Mouse (Mus musculus) CH12.LX (cell line): ENCODE measurements around the gene Rnf123. TPM values are rescaled to one million over a fixed set of nuclear protein-coding genes. Genes with fewer than 3 reads are reported as not detected.

Source experiments
- DNase-seq: peaks from one replicate; pipeline ENCODE4 v3.0.0-alpha.2; 2013; ENCODE audit errors: extremely low read depth
- H3K27ac ChIP-seq: 2 replicates; pipeline ENCODE4 v1.5.1; 2012; ENCODE audit warnings: low read depth, mild to moderate bottlenecking, control low read depth, moderate library complexity; ENCODE audit not compliant: insufficient read depth
- H3K27me3 ChIP-seq: replicated peaks from 2 replicates; pipeline ENCODE3; 2012; ENCODE audit warnings: inconsistent platforms
- H3K36me3 ChIP-seq, 2 experiments: replicated peaks in 1 of 2; 2 replicates each; pipeline versions ENCODE3 to v1.6.1; 2012; ENCODE audit warnings: inconsistent platforms in 1 of 2, low read length in 1 of 2, mild to moderate bottlenecking in 1 of 2, mixed read lengths in 1 of 2, moderate library complexity in 1 of 2; ENCODE audit not compliant: control insufficient read depth in 1 of 2, insufficient read depth in 1 of 2
- H3K4me1 ChIP-seq, 2 experiments: 2 replicates each; pipeline ENCODE4 v1.6.1; 2012; ENCODE audit warnings: inconsistent platforms in 1 of 2, moderate library complexity in 1 of 2; ENCODE audit not compliant: insufficient read depth in 2 of 2, control insufficient read depth in 1 of 2
- H3K4me2 ChIP-seq: 2 replicates; pipeline ENCODE4 v1.6.1; 2012; ENCODE audit warnings: low read depth, mild to moderate bottlenecking, control low read depth; ENCODE audit not compliant: poor library complexity, insufficient read depth, severe bottlenecking
- H3K4me3 ChIP-seq, 3 experiments: fragments of 150-350 bp in 1 of 3; sonication (generic) in 1 of 3; replicated peaks in 1 of 3; 2 replicates each; pipeline versions ENCODE3 to v1.5.1; 2011 to 2012; ENCODE audit warnings: low read depth in 2 of 3, low read length in 2 of 3, mild to moderate bottlenecking in 2 of 3, moderate library complexity in 2 of 3, control low read depth in 1 of 3, improper control_type of control experiment in 1 of 3, inconsistent platforms in 1 of 3, mixed read lengths in 1 of 3; ENCODE audit not compliant: poor library complexity in 1 of 3
- H3K79me2 ChIP-seq: replicated peaks from 2 replicates; pipeline ENCODE4 v1.6.1; 2012; ENCODE audit warnings: mild to moderate bottlenecking, moderate library complexity; ENCODE audit not compliant: control insufficient read depth, poor library complexity, insufficient read depth, severe bottlenecking; ENCODE audit errors: extremely low read depth
- H3K9ac ChIP-seq: 2 replicates; pipeline ENCODE4 v1.6.1; 2012; ENCODE audit warnings: low read depth, mild to moderate bottlenecking, control low read depth, moderate library complexity; ENCODE audit not compliant: insufficient read depth
- H3K9me3 ChIP-seq: replicated peaks from 2 replicates; pipeline ENCODE3; 2012; ENCODE audit warnings: low read length, inconsistent platforms, mixed read lengths
- ELF1 ChIP-seq: IDR thresholded peaks from 2 replicates; pipeline ENCODE4 v1.6.1; 2014; ENCODE audit warnings: low read depth, mild to moderate bottlenecking, inconsistent platforms, low read length, improper control_type of control experiment
- GABPA ChIP-seq: IDR thresholded peaks from 2 replicates; pipeline ENCODE4 v1.6.1; 2012; ENCODE audit warnings: low read depth, low read length, improper control_type of control experiment, inconsistent platforms; ENCODE audit not compliant: insufficient replicate concordance
- JUND ChIP-seq: conservative IDR thresholded peaks from 2 replicates; pipeline ENCODE4 v1.6.1; 2011; ENCODE audit warnings: low read depth, low read length, improper control_type of control experiment
- MEF2A ChIP-seq: IDR thresholded peaks from 2 replicates; pipeline ENCODE4 v1.6.1; 2014; ENCODE audit warnings: low read depth, mild to moderate bottlenecking, inconsistent platforms, low read length, improper control_type of control experiment, borderline replicate concordance
- MXI1 ChIP-seq: IDR thresholded peaks from 2 replicates; pipeline ENCODE4 v1.6.1; 2011; ENCODE audit warnings: mild to moderate bottlenecking, low read depth, low read length, improper control_type of control experiment
- MYC ChIP-seq: IDR thresholded peaks from 2 replicates; pipeline ENCODE4 v1.6.1; 2011; ENCODE audit warnings: low read depth, mild to moderate bottlenecking, improper control_type of control experiment, low read length
- NELFE ChIP-seq: IDR thresholded peaks from 2 replicates; pipeline ENCODE4 v1.6.1; 2011; ENCODE audit warnings: low read depth, low read length, improper control_type of control experiment
- NRF1 ChIP-seq: IDR thresholded peaks from 2 replicates; pipeline ENCODE4 v1.6.1; 2014; ENCODE audit warnings: low read depth, mild to moderate bottlenecking, inconsistent platforms, low read length, improper control_type of control experiment, moderate library complexity
- PAX5 ChIP-seq: IDR thresholded peaks from 2 replicates; pipeline ENCODE4 v1.6.1; 2012; ENCODE audit warnings: low read length, inconsistent platforms, mixed read lengths
- POLR2A ChIP-seq: IDR thresholded peaks from 2 replicates; pipeline ENCODE4 v1.6.1; 2011; ENCODE audit warnings: low read depth, mild to moderate bottlenecking, improper control_type of control experiment, low read length
- SMC3 ChIP-seq: IDR thresholded peaks from 2 replicates; pipeline ENCODE4 v1.6.1; 2011; ENCODE audit warnings: low read depth, low read length, improper control_type of control experiment
- USF2 ChIP-seq: conservative IDR thresholded peaks from 2 replicates; pipeline ENCODE4 v1.6.1; 2011; ENCODE audit warnings: low read depth, low read length, improper control_type of control experiment
- ZMIZ1 ChIP-seq: IDR thresholded peaks from 2 replicates; pipeline ENCODE4 v1.6.1; 2012; ENCODE audit warnings: low read depth, mild to moderate bottlenecking, inconsistent platforms, low read length, improper control_type of control experiment
- ZNF384 ChIP-seq: IDR thresholded peaks from 2 replicates; pipeline ENCODE4 v1.6.1; 2012; ENCODE audit warnings: low read depth, low read length, improper control_type of control experiment, inconsistent platforms
- dilution Hi-C: fragments of 300-500 bp; cut with MboI; formaldehyde crosslinking; loops from 2 replicates; pipeline ENCODE4 v1.14.3; 2020; ENCODE audit warnings: low sequenced_read_pairs; ENCODE audit not compliant: extremely low pct_unique_long_range_greater_than_20kb, extremely low pct_ligation_motif_present
- in situ Hi-C: fragments of 300-500 bp; cut with MboI; formaldehyde crosslinking; loops from 3 replicates; pipeline ENCODE4 v1.14.3; 2019; ENCODE audit warnings: low sequenced_read_pairs, low pct_ligation_motif_present, low pct_unique_long_range_greater_than_20kb, mixed read lengths
- polyA plus RNA-seq: library from polyadenylated mRNA; unstranded; fragments of >175 nt; gene quantifications from 2 replicates; pipeline ENCODE4 v1.2.1, GENCODE M21; 2012; ENCODE audit warnings: low read depth; ENCODE audit not compliant: insufficient read length
- total RNA-seq, 2 experiments: library from RNA; depleted of rRNA; stranded (reverse); fragments of 300-350 nt in 1 of 2; fragments of >200 nt in 1 of 2; gene quantifications; 2 replicates each; pipeline ENCODE4 v1.2.3; 2012 to 2014

Rnf123 gene
- total and polyA plus RNA-seq, 3 experiments = 10.0 to 50.0 (median 28.8) TPM

- no peak overlapping the region for H3K27ac ChIP-seq
- peak overlapping the region in 1 of 3 experiments; percentile 21 for H3K4me3 ChIP-seq
- DNase-seq = no peak
Observed at GRCm38 (mm10) chr9:108047601-108048565, 35.3 kb downstream of the Rnf123 start.

GRCm38 (mm10) chr9:108046582-108046981, 36.6 kb downstream of the Rnf123 start:
- no peak overlapping the region for H3K9ac ChIP-seq
- in situ Hi-C loops = no loop called here
- peaks cover 43 to 71% of the 10 kb centered on the region in 2 experiments for H3K36me3 ChIP-seq
- peaks cover 2 to 24% of the 10 kb centered on the region in 2 experiments; a peak in 2 of 4 replicates for H3K4me1 ChIP-seq
- TF ChIP-seq MYC (no peak), USF2 (no peak), NELFE (no peak), GABPA (no peak), POLR2A (no peak), MXI1 (no peak), NRF1 (no peak), ELF1 (no peak), ZNF384 (no peak)
- TF ChIP-seq, all 38 proteins: peak for 0
- H3K4me2 ChIP-seq = no peak overlapping the region
- no peaks in the 10 kb centered on the region for H3K9me3 ChIP-seq
- no peak overlapping the region for H3K4me3 ChIP-seq
- dilution Hi-C loops = no loop called here
- H3K79me2 ChIP-seq = no peaks in the 10 kb centered on the region
- DNase-seq = no peak
- no peaks in the 10 kb centered on the region for H3K27me3 ChIP-seq
- no peak overlapping the region for H3K27ac ChIP-seq

More at GRCm38 (mm10) chr9:108047601-108048565, 35.3 kb downstream of the Rnf123 start:
- Histone ChIP-seq H3K36me3 (peaks cover 41 to 71% of the 10 kb centered on the region in 2 experiments), H3K4me1 (peaks cover 2 to 32% of the 10 kb centered on the region in 2 experiments; a peak in 2 of 4 replicates), H3K27me3 (no peaks in the 10 kb centered on the region), H3K4me2 (no peak overlapping the region), H3K9ac (no peak overlapping the region), H3K79me2 (no peaks in the 10 kb centered on the region), H3K9me3 (no peaks in the 10 kb centered on the region)
- in situ Hi-C loops (no loop called here), dilution Hi-C loops (no loop called here)
- no peak for TF ChIP-seq PAX5
- no peak for TF ChIP-seq SMC3
- no peak for TF ChIP-seq MYC
- TF ChIP-seq MEF2A = no peak
- TF ChIP-seq ZMIZ1 = no peak
- TF ChIP-seq JUND = no peak
- TF ChIP-seq GABPA = no peak
